Mouse (Mus musculus) C2C12 (cell line): ENCODE data around the gene Gmnn. TPM values are rescaled to one million over a fixed set of nuclear protein-coding genes. Genes with fewer than 3 reads are reported as not detected.
"Not testable (repeated sequence)": the region's sequence is repeated elsewhere in the genome, so short reads cannot be mapped to it uniquely, and the experiment has no call there.

Experiments used
- H3K27me3 ChIP-seq: one replicate; pipeline ENCODE4 v1.6.1; 2011; ENCODE audit not compliant: control insufficient read depth, insufficient read depth, insufficient read length
- H3K36me3 ChIP-seq: one replicate; pipeline ENCODE4 v1.6.1; 2011; ENCODE audit not compliant: control insufficient read depth, insufficient read depth
- H3K4me3 ChIP-seq: one replicate; pipeline ENCODE4 v1.5.1; 2011; ENCODE audit warnings: mild to moderate bottlenecking, control low read depth; ENCODE audit not compliant: poor library complexity, insufficient read depth, severe bottlenecking
- H3K79me2 ChIP-seq: one replicate; pipeline ENCODE4 v1.6.1; 2011; ENCODE audit not compliant: control insufficient read depth, insufficient read depth
- H3K79me3 ChIP-seq: one replicate; pipeline ENCODE4 v1.6.1; 2011; ENCODE audit warnings: low read depth, control low read depth
- H3ac ChIP-seq: one replicate; pipeline ENCODE3; 2011; ENCODE audit warnings: low read depth; ENCODE audit not compliant: control insufficient read depth, insufficient read length
- CEBPB ChIP-seq: IDR thresholded peaks from one replicate; pipeline ENCODE4 v1.6.1; 2011; ENCODE audit warnings: low read depth, mild to moderate bottlenecking, control low read depth, moderate library complexity
- CTCF ChIP-seq: IDR thresholded peaks from one replicate; pipeline ENCODE4 v1.5.1; 2011; ENCODE audit not compliant: control insufficient read depth, insufficient read depth, insufficient read length
- FOSL1 ChIP-seq: IDR thresholded peaks from one replicate; pipeline ENCODE4 v1.8.0; 2011; ENCODE audit warnings: mild to moderate bottlenecking, low read length; ENCODE audit not compliant: poor library complexity, insufficient read depth, severe bottlenecking
- MAX ChIP-seq: IDR thresholded peaks from one replicate; pipeline ENCODE4 v1.6.1; 2011; ENCODE audit warnings: mild to moderate bottlenecking, control low read depth
- MYOD1 ChIP-seq: IDR thresholded peaks from one replicate; pipeline ENCODE4 v1.6.1; 2011; ENCODE audit warnings: low read depth; ENCODE audit not compliant: control insufficient read depth, insufficient read length
- MYOG ChIP-seq: IDR thresholded peaks from one replicate; pipeline ENCODE4 v1.6.1; 2011; ENCODE audit not compliant: control insufficient read depth, insufficient read length; ENCODE audit errors: extremely low read depth
- USF1 ChIP-seq: IDR thresholded peaks from one replicate; pipeline ENCODE4 v1.6.1; 2011; ENCODE audit warnings: low read depth, mild to moderate bottlenecking, control low read depth, moderate library complexity
- polyA plus RNA-seq: library from polyadenylated mRNA; unstranded; fragments of >200 nt; fragmentation: generic; extraction: Trizol; gene quantifications from one replicate; pipeline ENCODE4 v1.2.1, GENCODE M21; 2012; ENCODE audit warnings: missing spikeins

Gene Gmnn
- polyA plus RNA-seq, 1 experiment, result 45.7 TPM

- no peak overlapping the region for H3ac ChIP-seq
- TF ChIP-seq CEBPB, result no peak
- no peak for TF ChIP-seq MAX
- no peak for TF ChIP-seq FOSL1
- no peak for TF ChIP-seq CTCF
- TF ChIP-seq MYOD1, result no peak
- no peak for TF ChIP-seq USF1
- no peak for TF ChIP-seq MYOG
- no peaks in the 10 kb centered on the region for H3K36me3 ChIP-seq
- H3K79me2 ChIP-seq, result no peaks in the 10 kb centered on the region
- no peaks in the 10 kb centered on the region for H3K27me3 ChIP-seq
- no peaks in the 10 kb centered on the region for H3K79me3 ChIP-seq
- H3K4me3 ChIP-seq, result no peak overlapping the region
These were observed 14.6 kb upstream of the Gmnn start for GRCm38 (mm10) chr13:24776146-24776844.

GRCm38 (mm10) chr13:24771482-24771881, 9.8 kb upstream of the Gmnn start:
- H3K36me3 ChIP-seq, H3K4me3 ChIP-seq, H3K27me3 ChIP-seq, H3K79me2 ChIP-seq, H3K79me3 ChIP-seq, H3ac ChIP-seq: not testable (repeated sequence)

- not testable (repeated sequence) for H3K36me3 ChIP-seq, H3K27me3 ChIP-seq, H3K4me3 ChIP-seq, H3K79me2 ChIP-seq, H3ac ChIP-seq, H3K79me3 ChIP-seq
These were observed 6.1 kb upstream of the Gmnn start for GRCm38 (mm10) chr13:24767809-24768208.

GRCm38 (mm10) chr13:24762254-24762653, 531 bp upstream of the Gmnn start:
- Histone ChIP-seq H3K79me2 (peaks cover 44% of the 10 kb centered on the region), H3ac (no peak overlapping the region), H3K79me3 (peaks cover 38% of the 10 kb centered on the region), H3K27me3 (no peaks in the 10 kb centered on the region), H3K4me3 (peak overlapping the region; percentile 92), H3K36me3 (peaks cover 29% of the 10 kb centered on the region)
- TF ChIP-seq FOSL1 (no peak), CEBPB (no peak), CTCF (no peak), MAX (no peak)

GRCm38 (mm10) chr13:24761083-24761402, 680 bp downstream of the Gmnn start:
- TF ChIP-seq MYOD1, result no peak
- no peak for TF ChIP-seq CTCF
- TF ChIP-seq MYOG, result no peak
- TF ChIP-seq MAX, result no peak
- TF ChIP-seq FOSL1, result no peak
- no peak for TF ChIP-seq CEBPB
- TF ChIP-seq USF1, result no peak
- Histone ChIP-seq H3K36me3 (peaks cover 41% of the 10 kb centered on the region), H3K4me3 (peak overlapping the region; percentile 92), H3K79me3 (peaks cover 38% of the 10 kb centered on the region), H3K27me3 (no peaks in the 10 kb centered on the region), H3ac (peak overlapping the region; percentile 74), H3K79me2 (peaks cover 44% of the 10 kb centered on the region)

- Histone ChIP-seq H3K79me3 (peaks cover 38% of the 10 kb centered on the region), H3ac (peak overlapping the region; percentile 19), H3K36me3 (peaks cover 48% of the 10 kb centered on the region), H3K79me2 (peaks cover 44% of the 10 kb centered on the region), H3K4me3 (peak overlapping the region; percentile 92), H3K27me3 (no peaks in the 10 kb centered on the region)
- no peak for TF ChIP-seq CTCF
- TF ChIP-seq USF1, result no peak
- TF ChIP-seq CEBPB, result no peak
These were observed 1.3 kb downstream of the Gmnn start for GRCm38 (mm10) chr13:24760351-24760870.
